Mouse (Mus musculus): ENCODE data around the gene Wdpcp. TPM values are rescaled to one million over a fixed set of nuclear protein-coding genes. Genes with fewer than 3 reads are reported as not detected.
A peak's percentile ranks its signal among the peaks of the same experiment; 100 is the strongest.
"Not testable (repeated sequence)": the region's sequence is repeated elsewhere in the genome, so short reads cannot be mapped to it uniquely, and the experiment has no call there.

The Wdpcp gene
- polyA plus RNA-seq (2016; fragmentation: Nextera tagmentation; extraction: Ambion mirVana): 2.4 and 2.8 TPM in 2 replicates

GRCm38 (mm10) chr11:21571700-21572381 lies at the start of gene Wdpcp, which contains the start of gene Mdh1:
Gene Wdpcp (plus strand): TSS chr11:21572235.
Gene Mdh1 (minus strand): TSS chr11:21572367.
- Histone ChIP-seq H3K36me3 (peaks cover 2% of the 10 kb centered on the region; the same call in 1 of the 2 replicates), H3K27ac (peak within 1 kb of the TSS; percentile 74), H3K4me3 (peak within 1 kb of the TSS; percentile 75), H3K9me3 (replicated peaks) (no peaks in the 10 kb centered on the region), H3K9ac (peak within 1 kb of the TSS; percentile 70), H3K27me3 (replicated peaks) (no peaks in the 10 kb centered on the region), H3K4me2 (peak within 1 kb of the TSS; percentile 86), H3K4me1 (peaks cover 29% of the 10 kb centered on the region)
- ATAC-seq: peak; percentile 95
- under 1% methylated on average over 42 of the region's 42 CpGs for WGBS (ENCODE audit: insufficient replicate concordance)

DNA sequence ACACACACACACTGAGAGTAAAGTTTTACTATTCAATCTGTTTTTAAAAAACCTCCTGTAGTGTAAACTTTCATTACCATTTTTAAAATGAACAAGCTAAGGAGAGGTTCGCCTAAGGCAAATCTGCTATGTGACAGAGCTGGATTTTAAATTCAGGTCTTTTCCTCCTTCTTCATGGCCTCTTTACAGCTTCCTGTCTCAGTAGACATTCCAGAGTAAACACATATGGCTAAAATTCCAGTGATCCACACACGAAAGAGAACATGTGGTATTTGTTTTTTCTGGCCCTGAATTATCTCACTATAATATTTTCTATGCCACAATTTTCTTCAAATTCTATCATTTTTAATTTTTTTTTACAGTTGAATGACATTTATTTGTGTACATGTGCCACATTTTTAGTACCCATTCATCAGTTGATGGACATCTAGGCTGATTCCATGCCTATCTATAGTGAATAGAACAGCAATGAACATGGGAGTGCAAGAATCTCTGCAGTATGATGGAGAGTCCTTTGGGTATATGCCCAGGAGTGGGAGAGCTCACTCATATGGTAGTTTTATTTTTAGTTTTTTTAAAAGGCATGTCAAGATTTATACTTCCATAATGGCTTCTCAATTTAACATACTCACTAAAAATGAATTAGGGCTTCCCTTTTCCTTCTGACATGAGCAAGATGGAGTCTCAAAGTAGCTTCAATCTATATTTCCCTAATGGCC lies 43.2 kb upstream of the Wdpcp start:
- H3K36me3 ChIP-seq: no peaks in the 10 kb centered on the region
- H3K9me3 ChIP-seq (replicated peaks): no peaks in the 10 kb centered on the region
- H3K4me3 ChIP-seq: no peak overlapping the region
- H3K27me3 ChIP-seq (replicated peaks): no peaks in the 10 kb centered on the region
- no peak overlapping the region for H3K9ac ChIP-seq
- no peak overlapping the region for H3K4me2 ChIP-seq
- H3K4me1 ChIP-seq: no peaks in the 10 kb centered on the region
- no peak for ATAC-seq
- no peak overlapping the region for H3K27ac ChIP-seq
- 43% methylated on average over 2 of the region's 2 CpGs for WGBS (ENCODE audit: insufficient replicate concordance)

DNA sequence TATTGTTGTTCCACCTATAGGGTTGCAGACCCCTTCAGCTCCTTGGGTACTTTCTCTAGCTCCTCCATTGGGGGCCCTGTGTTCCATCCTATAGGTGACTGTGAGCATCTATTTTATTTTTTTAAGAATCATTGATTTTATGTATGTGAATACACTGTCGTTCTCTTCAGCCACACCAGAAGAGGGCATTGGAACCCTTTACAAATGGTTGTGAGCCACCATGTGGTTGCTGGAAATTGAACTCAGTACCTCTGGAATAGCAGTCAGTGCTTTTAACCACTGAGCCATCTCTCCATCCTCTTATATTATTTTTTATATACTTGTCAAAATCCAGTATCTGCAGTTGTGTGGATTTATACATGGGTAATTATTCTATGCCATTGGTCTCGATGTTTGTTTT lies 41.2 kb upstream of the Wdpcp start:
- not testable (repeated sequence) for H3K27me3 ChIP-seq (replicated peaks); H3K4me1 ChIP-seq; H3K9me3 ChIP-seq (replicated peaks); H3K4me3 ChIP-seq; H3K36me3 ChIP-seq; H3K4me2 ChIP-seq; ATAC-seq; H3K9ac ChIP-seq; H3K27ac ChIP-seq
- 60% methylated on average over 2 of the region's 2 CpGs for WGBS (ENCODE audit: insufficient replicate concordance)

GRCm38 (mm10) chr11:21540072-21540471 lies 32.0 kb upstream of the Wdpcp start:
- no peaks in the 10 kb centered on the region for H3K36me3 ChIP-seq

GRCm38 (mm10) chr11:21540622-21541021 lies 31.4 kb upstream of the Wdpcp start:
- Histone ChIP-seq H3K4me3 (no peak overlapping the region), H3K4me2 (no peak overlapping the region), H3K27ac (no peak overlapping the region), H3K36me3 (no peaks in the 10 kb centered on the region), H3K27me3 (replicated peaks) (no peaks in the 10 kb centered on the region), H3K9ac (no peak overlapping the region), H3K9me3 (replicated peaks) (no peaks in the 10 kb centered on the region), H3K4me1 (no peaks in the 10 kb centered on the region)
- ATAC-seq: no peak
- WGBS (ENCODE audit: insufficient replicate concordance): 87% methylated on average over 2 of the region's 2 CpGs

More at GRCm38 (mm10) chr11:21540072-21540471, 32.0 kb upstream of the Wdpcp start:
- no peaks in the 10 kb centered on the region for H3K4me1 ChIP-seq
- no peak overlapping the region for H3K27ac ChIP-seq
- H3K9ac ChIP-seq: no peak overlapping the region
- H3K9me3 ChIP-seq (replicated peaks): no peaks in the 10 kb centered on the region
- H3K27me3 ChIP-seq (replicated peaks): no peaks in the 10 kb centered on the region
- 42% methylated on average over 2 of the region's 2 CpGs for WGBS (ENCODE audit: insufficient replicate concordance)
- H3K4me2 ChIP-seq: no peak overlapping the region
- H3K4me3 ChIP-seq: no peak overlapping the region
- ATAC-seq: no peak

DNA sequence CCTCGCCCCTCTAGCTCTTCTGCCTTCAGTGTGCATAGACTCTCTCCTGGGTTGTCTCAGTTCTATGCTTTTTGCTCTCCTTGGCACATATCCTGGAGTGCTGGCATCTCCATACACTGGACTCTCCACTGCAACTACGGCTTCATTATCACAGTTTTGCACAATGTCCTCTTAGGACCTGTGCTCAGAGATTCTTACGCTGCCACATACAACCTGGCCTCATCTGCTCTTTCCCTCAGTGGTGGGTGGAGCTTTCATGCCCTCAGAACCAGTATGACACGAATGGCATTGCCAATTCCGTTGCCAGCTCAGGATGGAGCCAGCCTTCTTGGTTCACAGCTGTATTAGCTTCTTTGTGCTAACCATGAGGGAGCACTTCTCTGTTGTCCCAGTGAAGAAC lies 29.3 kb upstream of the Wdpcp start:
- Histone ChIP-seq H3K27ac (no peak overlapping the region), H3K4me2 (no peak overlapping the region), H3K4me3 (no peak overlapping the region), H3K9me3 (replicated peaks) (no peaks in the 10 kb centered on the region), H3K9ac (no peak overlapping the region), H3K36me3 (no peaks in the 10 kb centered on the region), H3K4me1 (no peaks in the 10 kb centered on the region), H3K27me3 (replicated peaks) (no peaks in the 10 kb centered on the region)
- 64% methylated on average over 5 of the region's 5 CpGs for WGBS (ENCODE audit: insufficient replicate concordance)
- no peak for ATAC-seq

DNA sequence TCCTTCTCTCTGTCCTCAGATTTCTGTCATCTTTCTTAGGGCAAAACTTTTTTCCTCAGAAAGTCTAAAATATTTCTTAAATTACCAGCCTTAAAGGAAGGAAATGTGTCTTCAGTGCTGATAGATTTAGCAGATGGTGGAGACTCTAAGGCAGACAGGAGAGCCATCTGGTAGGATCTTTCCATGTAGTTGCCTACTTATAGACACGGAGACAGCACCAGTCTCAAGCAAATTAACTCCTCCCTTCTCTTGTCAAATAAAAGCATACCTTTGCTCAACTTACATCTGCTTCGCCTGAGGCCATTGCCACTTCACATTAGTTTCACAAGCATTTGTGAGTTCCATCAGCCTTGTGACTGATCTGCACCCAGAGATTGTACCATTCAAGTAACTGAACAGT lies 27.0 kb upstream of the Wdpcp start:
- Histone ChIP-seq H3K27ac (no peak overlapping the region), H3K27me3 (replicated peaks) (no peaks in the 10 kb centered on the region), H3K4me2 (no peak overlapping the region), H3K9me3 (replicated peaks) (no peaks in the 10 kb centered on the region), H3K4me3 (no peak overlapping the region), H3K36me3 (no peaks in the 10 kb centered on the region), H3K4me1 (peaks cover 3% of the 10 kb centered on the region), H3K9ac (no peak overlapping the region)
- ATAC-seq: no peak
- WGBS (ENCODE audit: insufficient replicate concordance): 43% methylated on average over 2 of the region's 2 CpGs

DNA sequence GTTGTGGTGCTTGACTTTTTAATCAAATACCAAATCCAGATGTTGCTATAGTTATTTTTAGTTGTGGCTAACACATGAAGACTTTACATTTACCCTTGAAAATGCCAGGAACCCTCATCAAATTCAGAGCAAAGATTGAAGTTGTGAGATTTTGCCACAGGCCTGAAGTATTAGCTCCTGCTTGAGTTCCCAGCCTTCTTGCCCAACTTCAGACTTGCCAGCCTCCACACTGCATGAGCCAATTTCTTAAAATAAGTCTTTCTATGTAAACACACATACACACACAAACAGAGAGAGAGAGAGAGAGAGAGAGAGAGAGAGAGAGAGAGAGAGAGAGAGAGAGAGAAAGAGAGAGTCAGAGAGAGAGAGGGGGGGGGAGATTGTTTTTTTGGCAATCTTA lies 26.1 kb upstream of the Wdpcp start:
- Histone ChIP-seq H3K4me1 (peaks cover 10% of the 10 kb centered on the region), H3K27ac (no peak overlapping the region), H3K9me3 (replicated peaks) (no peaks in the 10 kb centered on the region), H3K9ac (no peak overlapping the region), H3K27me3 (replicated peaks) (no peaks in the 10 kb centered on the region), H3K4me3 (no peak overlapping the region), H3K4me2 (no peak overlapping the region), H3K36me3 (no peaks in the 10 kb centered on the region)
- ATAC-seq: no peak

DNA sequence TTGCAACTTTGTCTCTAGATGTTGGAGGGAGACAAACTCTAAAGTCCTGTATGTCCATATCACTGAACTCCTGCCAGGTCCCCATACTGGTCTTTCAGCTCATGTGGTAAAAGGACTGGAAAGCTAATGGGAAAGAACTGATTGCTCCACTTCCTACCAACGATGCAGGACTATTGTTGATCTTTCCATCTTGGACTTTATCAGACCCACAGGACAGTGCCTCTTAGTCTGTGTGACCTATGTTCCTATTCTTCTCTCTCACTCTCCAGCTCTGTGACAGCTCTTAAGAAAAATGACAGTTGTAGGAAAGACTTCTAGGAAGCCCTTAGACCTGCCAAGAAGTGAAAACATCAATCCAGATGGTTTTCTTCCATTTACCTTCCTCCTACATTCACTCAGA lies 25.4 kb upstream of the Wdpcp start:
- WGBS (ENCODE audit: insufficient replicate concordance): 25% methylated on average over 1 of the region's 1 CpGs
- no peak for ATAC-seq
- Histone ChIP-seq H3K4me2 (no peak overlapping the region), H3K4me3 (no peak overlapping the region), H3K9ac (no peak overlapping the region), H3K9me3 (replicated peaks) (no peaks in the 10 kb centered on the region), H3K27me3 (replicated peaks) (no peaks in the 10 kb centered on the region), H3K4me1 (peaks cover 11% of the 10 kb centered on the region), H3K36me3 (no peaks in the 10 kb centered on the region), H3K27ac (no peak overlapping the region)

DNA sequence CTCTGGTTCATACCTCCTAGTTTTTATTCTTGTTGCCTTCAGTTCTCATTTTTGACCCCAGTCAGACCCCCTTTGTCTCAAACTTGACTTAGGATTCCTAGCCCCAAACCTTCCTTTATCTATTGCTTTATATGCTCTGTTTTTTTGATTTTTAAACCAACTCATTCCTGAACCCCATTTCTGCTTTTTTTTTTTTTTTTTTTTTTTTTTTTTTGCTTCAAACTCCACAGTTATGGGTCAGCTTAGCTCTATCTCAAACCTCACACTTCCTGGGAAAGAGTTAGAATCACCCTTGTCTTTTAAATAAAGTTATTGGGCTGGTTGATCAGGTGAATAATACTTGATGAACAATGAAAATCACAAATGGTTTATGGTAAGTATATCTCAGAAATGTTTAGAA lies 24.5 kb upstream of the Wdpcp start:
- H3K4me1 ChIP-seq: peaks cover 20% of the 10 kb centered on the region
- H3K27me3 ChIP-seq (replicated peaks): no peaks in the 10 kb centered on the region
- H3K4me3 ChIP-seq: no peak overlapping the region
- ATAC-seq: no peak
- H3K9ac ChIP-seq: no peak overlapping the region
- H3K9me3 ChIP-seq (replicated peaks): no peaks in the 10 kb centered on the region
- no peak overlapping the region for H3K4me2 ChIP-seq
- H3K27ac ChIP-seq: no peak overlapping the region
- no peaks in the 10 kb centered on the region for H3K36me3 ChIP-seq

GRCm38 (mm10) chr11:21549052-21549451 lies 23.0 kb upstream of the Wdpcp start:
- Histone ChIP-seq H3K36me3 (no peaks in the 10 kb centered on the region), H3K4me3 (no peak overlapping the region), H3K27ac (no peak overlapping the region), H3K9ac (no peak overlapping the region), H3K9me3 (replicated peaks) (no peaks in the 10 kb centered on the region), H3K27me3 (replicated peaks) (no peaks in the 10 kb centered on the region), H3K4me2 (no peak overlapping the region), H3K4me1 (peaks cover 20% of the 10 kb centered on the region)
- no peak for ATAC-seq
- WGBS (ENCODE audit: insufficient replicate concordance): 63% methylated on average over 2 of the region's 2 CpGs

GRCm38 (mm10) chr11:21549754-21550153 lies 22.3 kb upstream of the Wdpcp start:
- peak overlapping the region; percentile 58 for H3K4me2 ChIP-seq
- WGBS (ENCODE audit: insufficient replicate concordance): 14% methylated on average over 4 of the region's 4 CpGs

More at GRCm38 (mm10) chr11:21549754-21550153, 22.3 kb upstream of the Wdpcp start:
- Histone ChIP-seq H3K9ac (peak overlapping the region; percentile 31; the same call in 1 of the 2 replicates), H3K27me3 (replicated peaks) (no peaks in the 10 kb centered on the region), H3K9me3 (replicated peaks) (no peaks in the 10 kb centered on the region), H3K27ac (no peak overlapping the region), H3K4me1 (peaks cover 20% of the 10 kb centered on the region), H3K4me3 (peak overlapping the region; percentile 45), H3K36me3 (no peaks in the 10 kb centered on the region)
- ATAC-seq: peak; percentile 72
